Mouse (Mus musculus): ENCODE results near the gene Frrs1.
A peak's percentile ranks its signal among the peaks of the same experiment; 100 is the strongest.

Frrs1 gene

GRCm38 (mm10) chr3:116846084-116846483 lies 13.2 kb upstream of the Frrs1 start:
- DNase-seq (ENCODE audit: extremely low spot score, low read depth, low spot score) = no peak

GRCm38 (mm10) chr3:116848099-116848498 lies 11.2 kb upstream of the Frrs1 start:
- DNase-seq (ENCODE audit: extremely low spot score, low read depth, low spot score) = no peak

GRCm38 (mm10) chr3:116848936-116849335 lies 10.3 kb upstream of the Frrs1 start:
- DNase-seq (ENCODE audit: extremely low spot score, low read depth, low spot score) = no peak

DNA sequence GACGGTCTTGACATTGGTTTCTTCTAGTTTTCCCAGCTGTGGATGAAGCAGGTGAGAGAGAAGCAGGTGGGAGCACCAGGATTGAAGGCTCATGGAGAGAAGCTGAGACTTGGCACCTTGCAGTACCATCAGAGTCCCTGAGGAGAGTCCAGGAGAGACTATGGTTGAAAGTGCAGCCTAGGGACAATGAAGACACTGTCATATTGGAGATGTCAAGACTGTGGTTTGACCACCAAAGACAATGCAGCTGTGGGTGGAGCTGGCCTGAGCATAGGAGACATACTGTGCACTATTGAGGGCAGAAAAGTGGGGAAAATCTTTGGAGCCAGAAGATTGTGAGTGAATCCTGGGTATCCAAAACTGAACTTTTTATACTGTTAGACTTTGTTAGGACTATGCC lies 8.9 kb upstream of the Frrs1 start:
- no peak for DNase-seq (ENCODE audit: extremely low spot score, low read depth, low spot score)

DNA sequence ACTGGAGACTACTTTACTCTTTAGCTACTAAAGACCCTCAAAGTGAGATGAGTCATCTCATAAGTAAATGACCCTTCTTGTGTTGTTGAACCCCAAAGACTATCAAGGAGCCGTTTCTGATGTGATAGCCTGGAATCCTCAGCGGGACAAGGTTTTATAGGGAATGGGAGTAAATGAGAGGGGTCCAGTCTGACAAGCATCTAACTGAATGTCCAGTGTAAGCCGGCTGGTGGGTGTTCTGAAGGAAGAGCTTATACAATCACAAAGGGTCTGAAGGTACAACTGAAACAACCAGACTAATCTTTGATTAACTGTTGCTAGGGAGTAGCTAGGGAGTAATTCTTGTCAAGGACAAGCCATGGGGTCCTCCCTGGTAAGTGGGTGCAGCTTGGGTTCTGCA lies 6.8 kb upstream of the Frrs1 start:
- no peak for DNase-seq (ENCODE audit: extremely low spot score, low read depth, low spot score)

DNA sequence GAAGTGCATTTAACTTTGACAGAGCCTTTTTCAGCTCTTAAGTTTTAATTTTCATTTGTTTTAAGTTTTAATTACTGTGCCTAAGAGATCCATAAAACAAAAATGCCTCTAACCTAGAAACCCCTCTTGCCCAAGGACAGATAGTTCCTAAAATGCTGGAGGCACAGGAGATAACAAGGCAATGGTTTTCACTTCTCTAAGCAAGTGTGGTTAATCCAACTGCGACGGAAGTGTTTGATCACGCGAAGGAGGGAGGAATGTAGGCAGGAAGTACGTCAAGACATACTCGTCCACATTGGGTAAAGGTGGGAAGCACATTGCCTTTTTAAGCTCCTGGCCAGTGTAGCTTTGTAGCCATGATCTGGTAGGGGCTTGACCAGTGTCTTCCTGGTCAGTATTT lies 1.7 kb upstream of the Frrs1 start:
- no peak for DNase-seq (ENCODE audit: extremely low spot score, low read depth, low spot score)

- no peak for DNase-seq (ENCODE audit: extremely low spot score, low read depth, low spot score)
Measured at GRCm38 (mm10) chr3:116859752-116860151, 488 bp downstream of the Frrs1 start.

GRCm38 (mm10) chr3:116860333-116861222 lies 1.3 kb downstream of the Frrs1 start:
- no peak for DNase-seq (ENCODE audit: extremely low spot score, low read depth, low spot score)

DNA sequence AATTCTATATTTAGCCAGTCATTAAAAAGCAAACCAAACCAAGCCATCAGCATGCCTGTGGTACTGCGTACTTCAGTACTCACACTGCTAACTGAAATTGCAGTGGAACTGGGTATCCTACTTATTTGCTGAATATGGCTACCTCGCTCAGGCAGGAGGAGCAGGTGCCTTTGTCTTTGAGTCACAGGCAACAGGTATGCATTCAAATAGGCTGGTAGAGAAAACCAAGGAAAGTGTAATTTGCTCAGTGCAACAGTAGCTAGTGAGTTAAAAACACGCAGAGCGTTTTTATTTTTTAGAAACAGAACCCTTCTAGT lies 1.9 kb downstream of the Frrs1 start:
- no peak for DNase-seq (ENCODE audit: extremely low spot score, low read depth, low spot score)

DNA sequence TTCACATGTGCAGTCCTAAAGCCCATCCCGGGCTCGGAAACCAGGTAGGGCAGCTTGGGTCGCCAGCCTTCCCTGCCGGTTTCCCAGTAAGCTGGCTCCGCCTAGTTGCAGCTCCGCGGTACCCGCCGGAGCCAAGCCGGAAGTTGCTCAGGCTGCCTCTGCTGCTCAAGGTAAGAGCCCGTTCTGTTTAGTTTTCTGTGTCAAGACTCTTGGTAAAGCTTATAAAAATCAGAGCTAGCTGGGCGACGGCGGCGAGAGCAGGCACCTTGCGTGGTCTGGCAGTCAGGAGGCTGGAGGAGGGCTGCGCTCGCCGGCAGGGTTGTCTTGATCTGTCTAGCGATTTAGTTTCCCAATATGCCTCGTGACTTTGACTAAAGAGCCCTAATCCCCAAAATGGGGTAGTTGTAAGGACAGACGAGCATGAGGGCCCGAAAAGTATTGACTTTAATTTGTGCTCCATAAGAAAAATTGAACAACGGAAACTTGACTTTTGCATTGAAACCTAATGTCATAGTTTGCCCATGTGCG lies 2.3 kb downstream of the Frrs1 start:
- DNase-seq (ENCODE audit: extremely low spot score, low read depth, low spot score) = peak; percentile 28

- DNase-seq (ENCODE audit: extremely low spot score, low read depth, low spot score) = no peak
Measured at GRCm38 (mm10) chr3:116862621-116863020, 3.4 kb downstream of the Frrs1 start.

DNA sequence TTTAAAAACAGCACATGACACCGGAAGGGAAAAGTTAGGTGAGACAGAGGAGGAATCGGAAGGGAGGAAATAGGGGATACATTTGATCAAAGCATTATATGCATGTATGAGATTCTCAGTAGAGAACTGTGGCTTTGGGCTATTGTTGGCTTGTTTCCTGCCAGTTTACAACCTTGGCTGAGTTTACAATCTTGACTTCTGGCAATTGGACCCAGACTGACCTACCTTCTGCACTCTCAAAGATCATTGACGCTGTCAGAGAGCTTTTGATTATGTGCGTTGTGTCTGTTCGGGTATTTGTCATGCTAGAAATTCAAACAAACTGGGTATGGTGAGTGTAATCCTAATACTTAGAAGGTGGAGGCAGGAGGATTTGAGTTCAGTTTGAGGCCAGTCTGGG lies 5.2 kb downstream of the Frrs1 start:
- no peak for DNase-seq (ENCODE audit: extremely low spot score, low read depth, low spot score)

GRCm38 (mm10) chr3:116865199-116865636 lies 6.0 kb downstream of the Frrs1 start:
- DNase-seq (ENCODE audit: extremely low spot score, low read depth, low spot score) = no peak

GRCm38 (mm10) chr3:116870372-116870771 lies 11.1 kb downstream of the Frrs1 start:
- DNase-seq (ENCODE audit: extremely low spot score, low read depth, low spot score) = no peak

GRCm38 (mm10) chr3:116882221-116882960 lies 23.1 kb downstream of the Frrs1 start:
- DNase-seq (ENCODE audit: extremely low spot score, low read depth, low spot score) = no peak

DNA sequence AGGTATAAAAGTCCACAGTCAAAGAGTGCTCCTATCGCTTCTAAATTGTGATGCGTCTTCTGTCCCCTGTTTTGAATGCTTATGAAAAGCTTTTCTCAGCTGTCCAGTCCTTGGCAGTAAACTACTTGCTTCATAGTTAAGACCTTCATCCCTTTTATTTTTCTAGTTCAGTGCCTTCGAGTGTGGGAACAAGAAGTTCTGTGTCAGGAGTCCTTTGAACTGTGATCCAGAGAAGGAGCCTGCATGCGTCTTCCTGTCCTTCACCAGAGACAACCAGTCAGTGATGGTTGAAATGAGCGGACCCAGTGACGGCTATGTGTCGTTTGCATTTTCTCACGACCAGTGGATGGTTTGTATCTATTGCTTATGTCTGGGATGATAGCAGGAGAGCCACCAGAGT lies 25.7 kb downstream of the Frrs1 start:
- no peak for DNase-seq (ENCODE audit: extremely low spot score, low read depth, low spot score)

DNA sequence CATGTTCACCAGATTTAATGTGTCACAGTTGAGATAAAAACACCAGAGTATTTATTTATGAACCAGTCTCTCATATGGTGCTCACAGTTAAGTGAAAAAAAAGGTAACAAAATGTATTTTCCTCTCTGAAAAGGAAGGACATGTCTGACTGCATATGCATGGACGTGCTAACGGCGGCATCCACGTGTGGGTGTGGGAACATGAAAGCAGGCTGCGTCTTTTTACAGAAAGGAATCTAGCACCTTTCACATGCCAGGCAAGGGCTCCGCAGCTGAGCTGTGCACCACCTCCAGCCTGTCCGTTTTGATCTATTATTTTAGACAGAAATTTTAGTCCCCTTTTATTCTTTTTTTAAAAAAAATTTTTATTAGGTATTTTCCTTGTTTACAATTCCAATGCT lies 30.1 kb downstream of the Frrs1 start:
- DNase-seq (ENCODE audit: extremely low spot score, low read depth, low spot score) = no peak

DNA sequence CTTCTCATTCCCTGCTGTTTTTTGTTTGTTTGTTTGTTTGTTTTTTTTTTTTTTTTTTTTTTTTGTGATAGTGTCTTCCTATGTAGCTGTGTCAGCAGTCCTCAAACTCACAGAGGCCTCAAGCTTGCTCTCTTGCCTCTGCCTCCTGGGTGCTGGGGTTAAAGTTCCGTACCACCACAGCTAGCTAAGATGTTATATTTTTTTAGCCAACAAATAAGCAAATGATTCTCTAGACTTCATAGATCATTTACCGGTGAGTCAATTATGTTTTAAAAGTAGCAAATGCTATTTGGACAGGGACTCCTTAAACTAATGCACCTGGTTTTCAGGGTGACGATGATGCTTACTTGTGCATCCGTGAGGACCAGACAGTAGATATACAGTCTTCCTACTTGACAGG lies 31.3 kb downstream of the Frrs1 start:
- no peak for DNase-seq (ENCODE audit: extremely low spot score, low read depth, low spot score)

DNA sequence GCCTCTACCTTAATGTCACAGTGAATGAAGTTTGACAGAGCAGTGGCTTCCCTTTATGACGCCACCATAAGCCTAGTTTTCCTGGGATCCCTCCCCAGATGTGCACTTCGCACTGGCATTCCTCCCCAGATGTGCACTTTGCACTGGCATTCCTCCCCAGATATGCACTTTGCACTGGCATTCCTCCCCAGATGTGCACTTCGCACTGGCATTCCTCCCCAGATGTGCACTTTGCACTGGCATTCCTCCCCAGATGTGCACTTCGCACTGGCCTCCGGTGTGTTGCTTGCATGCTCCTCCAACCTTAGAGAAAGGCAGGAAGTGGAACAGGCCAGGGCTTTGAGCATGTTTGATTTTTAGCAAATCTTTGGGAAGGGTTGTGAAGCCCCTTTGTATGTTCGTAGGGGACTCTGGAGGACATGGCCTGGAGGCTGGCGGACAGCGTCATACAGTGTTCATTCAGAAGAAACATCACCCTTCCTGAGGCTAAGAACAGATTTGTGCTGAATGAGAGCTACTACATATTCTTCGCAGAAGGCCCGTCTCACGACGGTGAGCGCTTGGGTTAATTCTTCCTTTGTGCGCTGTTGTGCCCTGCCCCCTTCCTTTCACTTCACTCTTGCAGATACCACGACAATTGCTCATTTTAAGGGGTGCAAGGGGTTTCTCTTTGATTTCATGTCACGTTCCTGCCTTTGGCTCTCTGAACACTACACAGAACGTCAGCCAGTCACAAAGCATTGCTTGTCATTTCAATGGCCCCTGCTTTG lies 32.4 kb downstream of the Frrs1 start:
- DNase-seq (ENCODE audit: extremely low spot score, low read depth, low spot score) = no peak

DNA sequence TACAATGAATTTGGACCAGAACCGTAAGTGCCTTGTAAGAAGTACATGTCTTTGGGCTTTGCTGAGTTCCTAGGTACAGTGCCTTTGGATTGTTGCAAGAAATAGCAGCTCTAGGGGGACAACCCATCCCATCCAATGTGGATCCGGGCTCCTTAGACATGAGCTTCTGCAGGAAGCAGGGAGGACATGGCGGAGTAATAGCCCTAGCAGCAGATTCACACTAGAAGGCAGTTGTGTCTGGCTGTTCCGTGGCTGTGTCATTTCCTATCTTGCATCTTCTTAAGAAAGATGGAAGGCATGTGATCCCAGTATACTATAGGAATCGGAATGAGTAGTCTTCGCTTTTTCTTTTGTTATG lies 32.9 kb downstream of the Frrs1 start:
- DNase-seq (ENCODE audit: extremely low spot score, low read depth, low spot score) = no peak

DNA sequence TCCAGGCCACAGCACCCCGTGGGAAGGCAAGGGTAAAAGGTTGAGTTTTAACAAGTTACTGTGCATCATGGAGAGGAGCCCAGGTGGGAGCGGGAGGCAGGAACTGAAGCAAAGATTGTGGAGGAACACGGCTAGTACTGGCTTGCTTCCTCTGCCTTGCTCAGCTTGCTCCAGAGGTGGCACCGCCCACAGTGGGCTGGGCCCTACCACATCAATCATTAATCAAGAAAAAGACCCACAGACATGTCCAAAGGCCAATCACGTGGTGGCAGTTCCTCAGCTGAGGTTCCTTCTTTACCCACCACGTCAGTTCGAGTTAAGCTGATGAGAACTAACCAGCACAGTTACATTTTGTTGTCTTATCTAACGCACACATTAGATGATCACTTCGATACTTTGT lies 33.6 kb downstream of the Frrs1 start:
- DNase-seq (ENCODE audit: extremely low spot score, low read depth, low spot score) = no peak
